Mouse (Mus musculus) thymus, adult 2 months (tissue): ENCODE results near the gene Rsad1. TPM values are rescaled to one million over a fixed set of nuclear protein-coding genes. Genes with fewer than 3 reads are reported as not detected.

Experiments used
- DNase-seq: peaks from one replicate; pipeline ENCODE4 v3.0.0; 2021
- H3K27ac ChIP-seq: fragments of 200-500 bp; 2 replicates; pipeline ENCODE4 v1.5.1; 2012; ENCODE audit warnings: low read length, control low read depth; ENCODE audit not compliant: control insufficient read depth, insufficient read depth
- H3K27me3 ChIP-seq: fragments of 200-500 bp; 2 replicates; pipeline ENCODE4 v1.6.1; 2012; ENCODE audit warnings: mild to moderate bottlenecking, low read length, moderate library complexity, mixed read lengths; ENCODE audit not compliant: control insufficient read depth, insufficient read depth
- H3K36me3 ChIP-seq: fragments of 200-500 bp; 2 replicates; pipeline ENCODE4 v1.6.1; 2012; ENCODE audit warnings: mild to moderate bottlenecking, low read length, moderate library complexity; ENCODE audit not compliant: control insufficient read depth, insufficient read depth
- H3K4me1 ChIP-seq: fragments of 200-500 bp; replicated peaks from 2 replicates; pipeline ENCODE4 v1.6.1; 2012; ENCODE audit warnings: low read length; ENCODE audit not compliant: control insufficient read depth, insufficient read depth
- H3K4me3 ChIP-seq: fragments of 200-500 bp; 2 replicates; pipeline ENCODE4 v1.5.1; 2012; ENCODE audit warnings: mild to moderate bottlenecking, low read length, control low read depth, moderate library complexity; ENCODE audit not compliant: control insufficient read depth, insufficient read depth
- CTCF ChIP-seq: fragments of 200-500 bp; IDR thresholded peaks from 2 replicates; pipeline ENCODE4 v1.5.1; 2012; ENCODE audit warnings: mild to moderate bottlenecking, control low read depth, low read length, moderate library complexity, borderline replicate concordance; ENCODE audit not compliant: control insufficient read depth, poor library complexity, insufficient read depth; ENCODE audit errors: extremely low read depth
- POLR2A ChIP-seq: fragments of 200-500 bp; IDR thresholded peaks from 2 replicates; pipeline ENCODE4 v1.6.1; 2012; ENCODE audit warnings: mild to moderate bottlenecking, low read length, control low read depth, moderate library complexity; ENCODE audit not compliant: control insufficient read depth, poor library complexity, insufficient read depth; ENCODE audit errors: extremely low read depth
- WGBS: fragments of 180-500 bp; shearing (Covaris S2); methylation state at CpG from one replicate; pipeline ENCODE4 v1.1.7; 2018; 5-methylcytosine and 5-hydroxymethylcytosine counted together
- polyA plus RNA-seq: library from polyadenylated mRNA; depleted of rRNA; stranded (reverse); fragments of >200 nt; gene quantifications from 2 replicates; pipeline ENCODE4 v1.2.3, GENCODE M21; 2012; rRNA removed

Rsad1 gene
- polyA plus RNA-seq, 1 experiment = 5.4 TPM

- TF ChIP-seq POLR2A = no peak
- TF ChIP-seq CTCF = no peak
- DNase-seq = no peak
- WGBS = 4% methylated on average over 26 of the region's 26 CpGs
- H3K36me3 ChIP-seq = no peaks in the 10 kb centered on the region
- H3K27me3 ChIP-seq = peaks cover 9% of the 10 kb centered on the region; the same call in 1 of the 2 replicates
- H3K27ac ChIP-seq = no peak within 1 kb of the TSS
- H3K4me3 ChIP-seq = no peak within 1 kb of the TSS
- H3K4me1 ChIP-seq = no peaks in the 10 kb centered on the region
These were observed 49.3 kb downstream of the Rsad1 start, which contains the start of gene Epn3 for GRCm38 (mm10) chr11:94499661-94500152. Gene Epn3, minus strand, starts transcription at chr11:94499974.

- TF ChIP-seq POLR2A = no peak
- no peak for TF ChIP-seq CTCF
- no peak overlapping the region for H3K27ac ChIP-seq
- H3K27me3 ChIP-seq = peaks cover 9% of the 10 kb centered on the region; the same call in 1 of the 2 replicates
- H3K36me3 ChIP-seq = no peaks in the 10 kb centered on the region
- no peaks in the 10 kb centered on the region for H3K4me1 ChIP-seq
- no peak for DNase-seq
- 0% methylated on average over 2 of the region's 2 CpGs for WGBS
- no peak overlapping the region for H3K4me3 ChIP-seq
These were observed 50.0 kb downstream of the Rsad1 start for GRCm38 (mm10) chr11:94499035-94499434.

- Histone ChIP-seq H3K36me3 (no peaks in the 10 kb centered on the region), H3K27me3 (peaks cover 9% of the 10 kb centered on the region; the same call in 1 of the 2 replicates), H3K4me1 (no peaks in the 10 kb centered on the region), H3K4me3 (no peak overlapping the region), H3K27ac (no peak overlapping the region)
- WGBS = 39% methylated on average over 19 of the region's 19 CpGs
- TF ChIP-seq POLR2A = no peak
- no peak for TF ChIP-seq CTCF
- no peak for DNase-seq
These were observed 50.7 kb downstream of the Rsad1 start for GRCm38 (mm10) chr11:94498093-94498996.

GRCm38 (mm10) chr11:94495415-94495814, 53.6 kb downstream of the Rsad1 start:
- H3K4me3 ChIP-seq = no peak overlapping the region
- H3K27ac ChIP-seq = no peak overlapping the region
- WGBS = 93% methylated on average over 3 of the region's 3 CpGs
- peaks cover 9% of the 10 kb centered on the region; the same call in 1 of the 2 replicates for H3K27me3 ChIP-seq
- no peak for TF ChIP-seq CTCF
- TF ChIP-seq POLR2A = no peak
- H3K4me1 ChIP-seq = no peaks in the 10 kb centered on the region; the same call in 1 of the 2 replicates
- no peaks in the 10 kb centered on the region for H3K36me3 ChIP-seq
- no peak for DNase-seq

- Histone ChIP-seq H3K4me1 (no peaks in the 10 kb centered on the region; the same call in 1 of the 2 replicates), H3K4me3 (no peak overlapping the region), H3K27me3 (no peaks in the 10 kb centered on the region; the same call in 1 of the 2 replicates), H3K36me3 (no peaks in the 10 kb centered on the region), H3K27ac (no peak overlapping the region)
- no peak for DNase-seq
- 34% methylated on average over 7 of the region's 7 CpGs for WGBS
- TF ChIP-seq CTCF (no peak), POLR2A (no peak)
These were observed 57.3 kb downstream of the Rsad1 start for GRCm38 (mm10) chr11:94491749-94492099.

- WGBS = 5% methylated on average over 55 of the region's 55 CpGs
- no peak for DNase-seq
- H3K27ac ChIP-seq = no peak overlapping the region
- peak overlapping the region; percentile 28 for H3K4me3 ChIP-seq
- H3K4me1 ChIP-seq = no peaks in the 10 kb centered on the region; the same call in 1 of the 2 replicates
- no peaks in the 10 kb centered on the region for H3K36me3 ChIP-seq
- no peak for TF ChIP-seq POLR2A
- TF ChIP-seq CTCF = no peak
- H3K27me3 ChIP-seq = no peaks in the 10 kb centered on the region; the same call in 1 of the 2 replicates
These were observed 57.9 kb downstream of the Rsad1 start for GRCm38 (mm10) chr11:94491035-94491748.

Other genes with a start within 250 kb of the Rsad1 start
- gene Luc7l3, start 227.3 kb downstream of the Rsad1 start, polyA plus RNA-seq = 20.7 and 26.4 TPM in 2 replicates
- gene Ankrd40, start 221.3 kb downstream of the Rsad1 start, polyA plus RNA-seq = 117 and 120 TPM in 2 replicates
- 21.5 and 28.4 TPM in 2 replicates for gene Abcc3, start 156.3 kb downstream of the Rsad1 start, polyA plus RNA-seq
- gene Cacna1g, start 75.1 kb downstream of the Rsad1 start, polyA plus RNA-seq = 2.3 and 6.5 TPM in 2 replicates
- 0.04 and 0.39 TPM in 2 replicates for gene Spata20, start 63.1 kb downstream of the Rsad1 start, polyA plus RNA-seq
- gene Epn3, start 49.3 kb downstream of the Rsad1 start, polyA plus RNA-seq = 1.8 and 3.3 TPM in 2 replicates
- gene Mycbpap, start 27.5 kb downstream of the Rsad1 start, polyA plus RNA-seq = 0.13 and 0.19 TPM in 2 replicates
- 0.59 TPM in 2 replicates for gene Chad, start 15.8 kb upstream of the Rsad1 start, polyA plus RNA-seq
- gene Acsf2, start 52.6 kb upstream of the Rsad1 start, polyA plus RNA-seq = 15.8 and 24.6 TPM in 2 replicates
- gene Lrrc59, start 80.5 kb upstream of the Rsad1 start, polyA plus RNA-seq = 62.3 and 68.2 TPM in 2 replicates
- 33.9 and 34.7 TPM in 2 replicates for gene Mrpl27, start 104.5 kb upstream of the Rsad1 start, polyA plus RNA-seq
- gene Eme1, start 104.7 kb upstream of the Rsad1 start, polyA plus RNA-seq = 8.9 and 12.8 TPM in 2 replicates
- gene Xylt2, start 128.3 kb upstream of the Rsad1 start, polyA plus RNA-seq = 81.9 and 95.3 TPM in 2 replicates
- not detected in 2 replicates for gene Gm11541, start 155.2 kb upstream of the Rsad1 start, polyA plus RNA-seq
- not detected in 2 replicates for gene Cdc34b, start 192.5 kb upstream of the Rsad1 start, polyA plus RNA-seq
- 0.32 and 0.42 TPM in 2 replicates for gene Tmem92, start 233.4 kb upstream of the Rsad1 start, polyA plus RNA-seq